Mouse (Mus musculus): Measurements from ENCODE around the gene Slc35c2.

Slc35c2 gene

DNA sequence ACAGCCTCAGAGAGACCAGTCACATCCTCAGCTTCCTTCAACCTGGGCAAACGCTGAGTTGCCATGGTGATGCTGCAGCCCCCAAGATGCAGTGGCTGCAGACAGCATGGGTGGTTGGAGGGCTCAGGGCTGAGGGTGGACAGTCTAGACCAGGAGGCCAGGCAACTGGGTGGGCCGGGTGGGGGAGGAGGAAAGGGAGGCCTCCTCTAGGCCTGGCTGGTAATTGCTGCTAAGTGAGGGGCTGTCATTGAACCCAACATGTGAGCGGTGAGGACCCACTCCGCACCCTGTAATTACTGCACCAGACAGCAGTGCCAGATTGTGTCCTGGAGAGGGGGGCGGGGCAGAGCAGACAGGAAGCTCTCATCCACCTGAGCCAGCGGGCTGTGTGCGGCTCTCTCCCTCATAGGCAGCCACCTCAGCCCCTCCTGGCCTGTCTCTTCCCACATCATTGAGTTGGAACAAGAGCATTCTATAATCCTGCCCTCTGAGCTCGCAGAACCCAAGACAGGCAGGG is 12.5 kb downstream of the Slc35c2 start:
- no peak for DNase-seq (ENCODE audit: low spot score)

DNA sequence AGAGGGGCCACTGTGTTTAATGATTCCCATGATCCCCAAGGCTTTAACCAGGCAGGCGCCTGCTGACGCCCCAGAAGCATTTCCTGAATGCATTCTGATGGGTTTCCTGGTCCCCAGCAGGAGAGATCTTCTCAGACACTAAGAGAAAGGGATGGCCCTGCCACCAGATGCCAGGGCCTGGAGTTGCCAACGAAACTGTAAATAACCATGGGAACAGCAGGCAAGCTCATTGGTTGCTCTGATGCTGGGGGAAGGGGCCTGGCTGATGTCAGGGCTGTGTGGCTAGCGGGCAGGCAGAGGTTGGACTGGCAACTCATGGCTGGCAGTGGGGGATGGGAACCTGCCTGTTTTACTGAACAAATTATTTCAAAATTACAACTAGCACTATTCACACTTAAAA is 14.1 kb downstream of the Slc35c2 start:
- no peak for DNase-seq (ENCODE audit: low spot score)

DNA sequence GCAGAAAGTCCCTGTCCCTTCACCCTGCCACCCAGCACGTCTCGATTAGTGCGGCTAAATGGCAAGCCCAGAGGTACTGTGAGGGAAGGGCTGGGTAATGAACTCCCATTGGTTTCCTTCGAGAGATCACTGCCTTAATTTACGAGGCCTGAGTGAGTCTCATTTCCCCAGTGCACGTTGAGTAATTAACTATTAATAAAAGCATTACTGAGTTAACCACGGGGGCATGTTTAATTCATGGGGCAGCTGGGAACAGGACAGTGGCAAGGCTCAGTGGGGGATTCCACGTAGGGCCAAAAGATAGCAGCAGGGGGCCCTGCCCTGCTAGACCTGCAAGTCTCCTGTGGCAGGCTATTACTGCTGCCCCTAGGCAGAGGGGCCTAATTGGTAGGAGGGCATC is 16.3 kb downstream of the Slc35c2 start:
- no peak for DNase-seq (ENCODE audit: low spot score)

DNA sequence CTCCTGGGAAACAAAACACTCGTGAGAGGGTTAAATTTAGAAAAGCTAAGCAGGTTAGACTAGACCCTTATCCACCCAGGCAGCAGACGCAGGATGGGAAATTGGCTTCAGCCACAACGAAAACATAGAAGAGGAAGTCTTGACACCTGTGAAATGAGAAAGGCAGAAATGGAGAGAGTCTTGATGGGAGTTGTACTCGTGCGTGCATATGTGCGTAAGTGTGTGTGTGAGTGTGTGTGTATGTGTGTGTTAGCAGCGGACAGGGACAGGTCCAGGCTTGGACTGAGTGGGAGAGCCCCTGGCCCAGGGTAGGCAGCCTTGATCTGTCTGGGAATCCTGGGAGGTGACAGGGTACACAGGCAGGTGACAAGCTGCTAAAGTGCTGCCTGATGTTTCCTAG is 16.8 kb downstream of the Slc35c2 start:
- DNase-seq (ENCODE audit: low spot score), result no peak

DNA sequence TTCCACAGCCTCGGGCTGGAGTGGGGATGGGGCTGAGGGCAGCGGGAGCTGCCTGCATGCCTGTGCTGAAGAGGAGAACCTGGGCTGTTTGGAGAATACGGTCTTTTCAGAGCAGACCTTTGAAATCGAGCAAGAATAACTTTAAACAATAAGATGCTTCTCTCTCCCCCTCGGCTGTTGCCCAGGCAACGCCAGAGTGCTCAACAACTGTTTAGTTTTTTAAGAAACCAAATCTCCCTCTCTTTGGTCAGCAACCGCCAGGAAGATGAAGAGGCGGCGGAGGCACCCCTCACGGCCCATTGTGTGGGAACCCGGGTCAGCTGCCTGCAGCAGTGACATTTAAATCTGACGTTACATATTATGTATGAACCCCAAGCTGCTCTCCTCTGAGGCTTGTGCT is 20.9 kb downstream of the Slc35c2 start:
- DNase-seq (ENCODE audit: low spot score), result no peak

DNA sequence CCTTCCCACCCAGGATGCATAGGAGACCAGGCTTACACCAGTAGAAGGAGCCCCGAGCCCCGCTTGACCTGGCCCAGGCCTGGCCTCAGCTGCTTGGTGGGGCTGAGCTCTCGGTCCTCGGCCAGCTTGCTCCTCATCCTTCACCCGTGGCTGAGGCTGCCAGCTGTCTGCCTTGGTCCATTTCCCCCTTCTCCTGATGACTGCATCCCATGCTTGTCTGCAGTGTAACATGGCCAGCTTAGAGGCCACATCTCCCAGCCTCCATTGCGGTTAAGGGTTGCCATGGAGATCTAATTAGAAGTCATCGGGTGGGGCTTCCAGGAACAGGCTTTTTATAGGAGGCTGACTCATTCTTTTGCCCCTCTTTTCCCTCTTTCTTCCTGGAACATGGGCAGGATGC is 23.8 kb downstream of the Slc35c2 start:
- DNase-seq (ENCODE audit: low spot score), result no peak

DNA sequence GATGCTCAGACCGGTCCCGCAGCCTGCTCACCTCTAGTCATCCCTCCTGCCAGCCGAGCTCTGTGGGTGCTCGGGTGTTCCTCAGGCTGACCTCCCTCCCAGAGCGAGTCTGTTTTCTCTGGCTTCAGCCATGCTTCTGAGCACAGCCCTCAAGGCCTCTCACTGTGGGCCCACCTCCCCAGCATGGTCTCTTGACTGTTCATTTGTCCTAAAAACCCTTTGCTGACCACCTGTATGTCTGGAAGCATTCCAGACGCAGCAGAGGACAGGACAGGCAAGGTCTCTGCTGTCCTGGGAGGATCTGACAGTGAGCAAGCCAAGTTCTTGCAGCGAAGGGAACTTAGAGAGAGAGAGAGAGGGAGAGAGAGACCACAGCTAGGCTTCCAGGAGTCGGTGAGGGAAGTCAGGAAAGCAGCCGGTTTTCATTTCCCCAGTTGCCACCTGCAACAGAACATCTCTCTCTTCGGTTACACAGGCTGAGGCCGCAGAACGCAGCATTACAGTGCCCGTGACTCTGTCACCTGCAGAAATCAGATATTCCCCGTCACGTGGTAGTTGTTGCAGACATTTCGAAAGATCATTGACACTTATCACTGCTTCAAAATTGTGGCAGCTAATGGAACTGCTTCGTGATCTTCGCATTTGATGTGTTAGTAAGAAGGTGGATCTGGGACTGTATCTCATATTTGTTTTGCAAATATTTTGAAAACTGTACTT is 25.2 kb downstream of the Slc35c2 start:
- no peak for DNase-seq (ENCODE audit: low spot score)

DNA sequence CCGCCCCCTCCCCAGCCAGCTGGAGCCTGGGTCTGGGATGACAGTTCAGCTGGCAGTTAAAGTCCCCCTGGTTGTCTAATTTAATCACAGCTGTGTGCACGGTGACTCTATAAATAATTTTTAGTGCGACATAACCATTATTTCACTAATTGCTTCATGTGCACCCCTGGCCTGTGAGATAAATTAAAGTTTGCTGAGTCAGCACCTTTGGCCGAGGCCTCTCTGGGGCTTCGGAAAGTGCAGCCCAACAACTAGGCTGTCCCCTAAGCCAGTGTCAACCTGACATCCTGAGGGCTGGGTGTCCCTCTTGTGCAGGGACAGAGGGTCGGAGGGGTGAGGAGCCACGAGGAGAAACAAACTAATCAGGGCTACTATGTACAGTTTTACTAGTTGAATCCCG is 27.8 kb downstream of the Slc35c2 start:
- no peak for DNase-seq (ENCODE audit: low spot score)

DNA sequence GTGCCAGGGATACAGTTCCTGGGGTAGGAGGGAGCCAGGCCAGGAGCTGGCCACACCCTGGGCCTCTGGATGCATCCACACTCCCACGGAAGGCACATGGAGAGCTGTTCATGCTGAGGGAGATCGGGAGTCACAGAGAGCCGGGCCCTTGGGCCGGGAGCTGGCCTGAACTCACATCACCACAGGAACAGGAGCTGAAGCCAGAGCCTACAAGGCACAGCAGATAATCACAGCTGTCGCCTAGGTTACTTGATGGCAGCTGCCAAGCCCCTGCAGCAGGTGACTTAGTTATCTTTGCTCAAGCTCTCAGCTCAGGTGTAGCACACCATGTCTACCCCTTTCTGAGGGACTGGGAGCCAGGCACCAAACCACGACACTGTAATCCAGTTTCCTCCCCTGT is 29.3 kb downstream of the Slc35c2 start:
- no peak for DNase-seq (ENCODE audit: low spot score)

DNA sequence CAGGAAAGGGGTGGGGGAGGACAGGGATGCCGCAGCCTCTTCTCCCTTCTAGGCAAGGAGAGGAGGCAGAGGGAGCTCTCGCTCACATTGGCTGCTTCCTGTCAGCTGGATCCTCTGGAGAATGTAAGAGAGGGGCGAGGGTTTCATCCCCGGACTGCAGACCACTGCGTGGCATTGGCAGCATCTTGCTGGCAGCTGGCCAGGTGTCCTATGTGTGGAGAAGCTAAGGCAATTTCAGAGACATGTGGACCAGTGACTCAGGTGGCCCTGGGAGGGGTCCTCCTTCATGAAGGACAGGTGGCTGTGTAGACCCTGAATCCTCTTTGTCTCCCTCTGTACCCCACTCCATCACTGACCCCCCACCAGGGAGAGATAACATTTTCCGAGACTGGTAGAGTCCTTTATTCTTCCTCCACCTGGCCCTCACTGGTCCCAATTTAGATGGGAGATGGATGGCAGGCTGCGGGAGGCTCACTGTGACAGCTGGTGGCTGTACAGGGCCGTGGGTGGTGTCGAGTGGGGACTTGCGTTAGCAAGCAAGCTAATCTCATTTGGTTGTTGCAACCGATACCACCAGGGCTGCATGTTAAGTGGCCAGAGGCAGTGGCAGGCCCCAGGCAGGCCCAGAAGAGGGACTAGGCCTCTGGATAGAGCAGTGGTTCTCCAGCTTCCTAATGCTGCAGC is 30.4 kb downstream of the Slc35c2 start:
- no peak for DNase-seq (ENCODE audit: low spot score)

DNA sequence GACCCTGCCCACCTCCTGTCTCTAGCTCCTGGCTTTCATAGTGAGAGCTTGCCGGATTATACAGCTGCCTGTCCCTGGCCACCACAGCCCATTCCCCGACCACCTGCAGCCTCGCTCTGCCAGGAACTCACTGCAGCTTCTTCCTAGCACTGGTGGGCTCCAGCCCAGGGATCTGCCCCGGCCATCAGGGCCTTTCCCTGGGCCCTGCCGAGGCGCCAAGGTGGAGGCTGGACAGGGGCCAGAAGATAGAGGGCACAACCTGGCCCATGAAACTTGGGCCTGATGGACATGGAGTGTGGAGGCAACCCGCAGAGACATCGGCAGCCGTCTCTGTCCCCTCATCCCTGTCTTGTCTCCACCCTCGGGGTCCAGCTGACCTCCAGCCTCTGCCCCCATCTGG is 31.5 kb downstream of the Slc35c2 start:
- no peak for DNase-seq (ENCODE audit: low spot score)

DNA sequence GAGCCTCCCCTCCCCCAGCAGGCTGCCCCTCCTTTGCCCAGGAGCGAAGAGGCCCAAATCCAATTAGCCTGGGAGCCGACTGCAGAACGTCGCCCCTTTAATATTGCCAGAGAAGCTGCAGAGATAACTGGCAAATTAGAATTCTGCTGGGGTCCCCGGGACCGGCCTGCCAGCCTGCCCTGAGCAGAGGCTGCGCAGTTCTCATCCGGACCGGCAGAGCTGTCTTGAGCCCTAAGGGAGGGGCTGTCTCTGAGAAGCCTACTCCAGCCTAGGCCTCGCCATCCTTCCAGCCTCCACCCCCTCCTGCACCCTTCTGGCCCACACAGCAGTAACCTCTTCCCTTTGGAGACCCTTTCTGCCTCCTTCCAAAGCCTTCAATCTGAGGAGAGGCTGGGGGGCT is 33.8 kb downstream of the Slc35c2 start:
- DNase-seq (ENCODE audit: low spot score), result no peak

DNA sequence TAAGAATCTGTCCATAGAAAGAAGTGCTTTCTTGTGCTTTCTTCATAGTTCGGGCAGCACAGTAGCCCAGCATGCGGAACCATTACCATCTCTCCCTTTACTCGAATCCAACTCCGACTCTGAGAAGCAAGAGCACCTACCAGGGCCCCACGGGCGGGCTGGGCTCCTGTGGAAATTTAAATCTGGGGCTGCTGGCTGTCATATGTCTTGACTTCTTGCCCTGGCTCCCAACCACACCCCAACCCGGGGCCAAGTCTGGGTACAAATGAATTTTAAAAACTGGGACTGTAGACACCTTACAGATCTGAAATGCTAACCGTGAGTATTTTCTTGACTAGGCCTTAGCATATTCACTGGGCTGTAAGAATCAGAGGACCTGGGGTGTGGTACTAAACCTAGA is 34.4 kb downstream of the Slc35c2 start:
- DNase-seq (ENCODE audit: low spot score), result no peak

DNA sequence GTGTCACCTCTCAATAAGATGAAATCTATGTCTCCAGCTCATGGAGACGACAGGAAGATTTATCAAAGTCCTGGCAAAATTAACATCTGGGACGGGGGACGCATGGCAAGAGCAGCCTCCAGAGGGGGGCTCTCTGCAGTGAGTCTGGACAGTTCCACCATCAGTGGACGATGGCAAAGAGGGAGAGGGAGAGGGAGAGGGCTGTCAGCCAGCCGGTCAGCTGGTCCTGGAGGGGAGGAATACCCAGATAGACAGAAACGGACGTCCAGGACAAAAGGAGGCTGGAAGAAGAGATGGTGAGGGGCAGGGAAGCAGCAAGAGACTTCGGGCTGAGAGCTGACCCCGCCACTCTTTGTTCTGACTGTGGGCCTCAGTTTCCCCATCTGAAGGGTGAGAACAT is 34.9 kb downstream of the Slc35c2 start:
- no peak for DNase-seq (ENCODE audit: low spot score)

DNA sequence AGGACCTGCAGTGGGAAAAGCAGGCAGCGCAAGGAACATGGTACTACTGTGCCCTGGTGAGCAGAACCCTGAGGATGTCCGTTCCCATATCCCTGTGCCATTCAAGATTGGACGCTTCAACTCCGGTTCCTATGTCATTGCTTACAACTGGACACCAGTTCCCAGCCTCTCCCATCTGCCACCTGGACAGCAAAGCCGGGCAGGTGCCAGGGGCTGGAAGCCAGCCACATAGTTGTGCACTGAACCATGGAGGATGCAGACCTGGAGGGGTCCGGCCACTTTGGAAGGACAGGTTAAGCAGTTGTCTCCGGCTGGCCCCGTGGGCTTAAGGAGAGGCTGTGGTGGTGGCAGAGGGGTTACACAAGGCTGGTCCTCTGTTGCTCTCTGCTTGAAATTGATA is 35.3 kb downstream of the Slc35c2 start:
- DNase-seq (ENCODE audit: low spot score), result no peak

DNA sequence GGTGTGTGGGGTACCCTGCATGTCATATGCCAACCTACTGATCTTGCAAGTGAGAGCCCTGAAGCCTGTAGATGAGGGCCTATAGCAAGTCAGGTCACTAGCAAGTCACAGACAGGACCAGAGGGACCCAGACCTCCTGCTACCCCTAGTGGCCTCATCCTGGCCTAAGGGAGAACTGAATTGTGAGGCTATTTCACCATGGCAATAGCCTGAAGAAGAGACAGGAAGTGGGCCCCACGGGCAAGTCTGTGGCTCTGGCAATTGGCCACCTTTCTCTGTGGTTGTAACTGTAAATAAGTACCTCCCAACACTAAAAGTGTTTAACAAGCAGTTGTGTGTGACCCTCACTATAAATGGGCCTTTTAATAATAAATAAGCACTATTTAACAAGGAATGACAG is 36.8 kb downstream of the Slc35c2 start:
- no peak for DNase-seq (ENCODE audit: low spot score)

DNA sequence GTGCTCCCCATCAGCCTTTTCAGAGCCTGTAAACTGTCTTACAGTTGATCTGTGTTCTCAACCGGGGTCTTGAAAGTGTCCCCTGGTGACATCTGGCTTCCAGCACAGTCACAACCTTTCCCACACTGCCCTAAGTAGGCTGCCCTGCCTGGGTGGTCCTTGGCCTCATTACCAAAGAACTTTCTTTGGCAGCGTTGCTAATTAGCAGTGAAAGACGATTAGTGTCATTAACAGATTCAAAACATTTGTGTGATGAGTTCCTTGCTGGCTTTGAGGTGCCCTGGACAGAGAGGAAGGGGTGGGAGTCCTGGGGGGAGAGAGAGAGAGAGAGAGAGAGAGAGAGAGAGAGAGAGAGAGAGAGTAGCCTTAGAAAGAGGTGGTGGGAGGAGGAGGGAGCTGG is 38.7 kb downstream of the Slc35c2 start:
- DNase-seq (ENCODE audit: low spot score), result no peak

DNA sequence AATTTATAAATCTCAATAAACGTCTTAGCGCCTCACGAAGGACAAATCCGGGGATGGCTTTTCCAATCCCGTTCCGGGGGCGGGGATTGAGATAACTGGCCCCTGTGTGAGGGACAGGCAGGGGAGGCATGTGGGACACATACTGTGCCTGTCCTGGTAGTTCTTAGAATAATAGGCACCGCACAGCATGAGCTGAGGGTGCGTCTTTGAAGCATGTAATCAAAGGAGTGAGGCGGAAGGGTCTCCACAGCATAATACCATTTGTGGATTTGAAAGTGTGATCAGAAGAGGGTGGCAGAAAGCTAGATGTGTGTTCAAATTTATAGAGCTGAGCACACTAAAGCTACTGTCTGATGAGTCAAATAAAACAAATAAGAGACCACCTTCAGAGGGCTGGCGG is 41.3 kb downstream of the Slc35c2 start:
- no peak for DNase-seq (ENCODE audit: low spot score)

DNA sequence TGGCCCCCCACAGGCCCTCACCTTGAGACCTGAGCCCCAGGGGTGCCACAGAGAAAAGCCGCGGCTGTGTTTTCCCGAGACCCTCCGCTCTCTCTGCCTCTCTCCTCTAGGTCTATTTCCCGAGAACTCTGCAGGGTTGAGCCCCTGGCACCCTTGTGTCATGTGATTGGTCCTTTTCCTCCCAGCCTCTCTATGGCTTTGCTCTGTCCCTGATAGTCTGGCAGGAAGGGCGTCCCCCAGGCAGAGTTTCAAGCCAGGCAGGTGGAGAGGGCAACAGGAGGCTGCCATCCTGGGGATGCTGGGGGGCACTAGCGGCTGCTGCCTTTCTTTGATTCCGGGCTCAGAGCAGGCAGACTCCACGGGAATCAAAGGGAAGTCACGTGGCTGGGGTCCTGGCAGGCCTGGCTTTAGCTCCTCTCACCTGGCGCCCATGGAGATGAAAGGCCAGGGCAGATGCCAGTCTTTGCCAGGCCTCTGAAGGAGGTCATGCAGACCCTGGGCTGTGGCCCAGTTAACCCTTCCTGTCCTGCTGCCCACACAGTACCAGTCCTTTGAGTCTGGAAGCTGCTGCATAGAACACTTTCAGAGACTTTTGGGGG is 44.4 kb downstream of the Slc35c2 start:
- no peak for DNase-seq (ENCODE audit: low spot score)

DNA sequence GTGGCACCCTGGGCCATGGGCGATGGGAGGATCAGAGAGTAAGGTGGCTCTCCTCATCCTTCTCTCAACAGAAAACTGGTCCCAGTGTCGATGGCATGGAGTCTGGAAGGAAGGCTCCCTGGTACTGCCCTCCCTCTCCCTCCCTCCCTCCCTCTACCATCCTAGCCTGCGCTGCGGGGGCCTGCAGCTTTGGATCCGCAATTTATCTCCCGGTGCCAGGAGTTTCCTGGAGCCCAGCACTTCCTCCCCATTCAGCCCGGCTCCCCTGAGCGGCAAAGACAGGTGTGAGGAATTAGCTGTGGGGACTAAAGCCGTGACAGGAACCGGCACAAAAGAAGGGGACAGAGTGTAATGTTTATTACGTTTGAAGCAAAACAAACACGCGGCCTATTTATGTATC is 45.1 kb downstream of the Slc35c2 start:
- no peak for DNase-seq (ENCODE audit: low spot score)

DNA sequence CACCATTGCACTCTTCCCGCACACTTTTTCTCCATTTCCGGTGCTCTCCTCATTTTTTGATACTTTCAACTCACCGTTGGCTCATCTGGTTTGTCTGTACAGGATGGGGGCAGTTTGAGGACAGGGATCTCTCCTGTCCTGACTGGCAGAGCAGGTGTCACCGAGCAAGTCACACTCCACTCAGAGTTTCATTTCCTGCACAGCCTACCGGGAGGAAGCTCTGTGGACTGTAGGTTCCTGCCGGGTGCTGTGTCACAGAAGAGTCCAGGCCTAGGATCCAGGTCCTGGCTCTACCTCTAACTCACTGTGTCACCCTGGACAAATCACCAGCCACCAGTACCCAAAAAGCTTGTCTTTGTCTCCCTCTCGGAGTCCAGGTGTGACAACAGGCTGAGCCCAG is 45.9 kb downstream of the Slc35c2 start:
- DNase-seq (ENCODE audit: low spot score), result no peak

DNA sequence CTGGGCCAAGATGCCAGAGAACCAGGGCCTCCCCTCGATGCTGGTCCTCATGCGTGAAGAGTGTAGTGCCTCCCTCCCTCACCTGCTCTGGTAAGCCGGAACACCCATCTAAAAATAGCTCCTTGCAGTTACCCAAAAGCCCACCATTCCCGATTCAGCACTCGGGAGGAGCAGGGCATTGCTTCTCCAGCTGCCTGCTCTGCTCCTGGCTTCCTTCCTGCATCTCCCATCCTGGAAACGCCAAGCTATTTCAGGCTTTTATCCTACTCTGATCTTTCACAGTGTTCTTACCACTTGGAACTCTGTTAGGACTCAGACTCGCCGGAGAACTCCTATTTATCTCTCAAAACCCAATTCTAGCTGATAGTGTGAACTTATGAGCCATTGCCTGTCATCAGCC is 47.3 kb downstream of the Slc35c2 start:
- no peak for DNase-seq (ENCODE audit: low spot score)

DNA sequence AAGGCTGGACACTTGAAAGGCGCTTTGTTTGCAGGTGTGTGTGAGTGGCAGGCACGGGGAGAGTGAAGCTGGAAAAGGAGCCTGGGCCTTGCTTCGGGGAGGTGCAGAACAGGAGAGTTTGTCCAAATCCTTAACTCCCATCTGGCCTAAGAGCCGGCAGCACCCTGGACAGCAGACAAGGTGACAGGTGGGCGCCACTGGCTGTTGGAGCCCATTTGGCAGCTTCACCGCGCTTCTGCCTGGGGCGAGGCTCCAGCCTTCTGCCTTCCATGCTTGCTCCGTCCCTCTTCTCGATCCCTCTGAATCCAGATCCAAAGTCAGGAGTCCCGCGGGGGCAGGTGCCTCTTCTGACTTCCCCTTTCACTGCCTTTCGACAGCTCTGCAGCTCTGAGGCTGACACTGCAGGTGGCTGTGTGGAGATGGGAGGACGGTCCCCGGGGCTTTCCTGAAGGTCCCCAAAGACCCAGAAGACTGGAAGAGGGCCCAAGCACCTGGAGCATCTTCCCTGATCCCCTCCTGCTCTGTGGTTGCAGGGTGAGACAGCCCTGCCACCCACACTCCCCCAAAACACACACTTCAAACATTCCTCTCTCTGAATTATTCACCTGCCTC is 48.0 kb downstream of the Slc35c2 start:
- no peak for DNase-seq (ENCODE audit: low spot score)
